Mouse (Mus musculus) forebrain, embryonic 11.5 days (tissue): ENCODE data around the gene Pak6. TPM values are rescaled to one million over a fixed set of nuclear protein-coding genes. Genes with fewer than 3 reads are reported as not detected.
"Not testable (repeated sequence)": the region's sequence is repeated elsewhere in the genome, so short reads cannot be mapped to it uniquely, and the experiment has no call there.

Experiments used
- ATAC-seq: fragments of 200-750 bp; cut with Nextera tagmentation; replicated peaks from 2 replicates; pipeline ENCODE4 v1.8.0; 2017; ENCODE audit warnings: moderate TSS enrichment; ENCODE audit not compliant: low FRiP score
- DNase-seq: peaks from one replicate; pipeline ENCODE4 v3.0.0-alpha.2; 2017; ENCODE audit warnings: low spot score
- H3K27ac ChIP-seq: fragments of 300-500 bp; sonication (generic); 2 replicates; pipeline ENCODE4 v1.5.1; 2014; ENCODE audit warnings: low read depth, low read length
- H3K27me3 ChIP-seq: fragments of 300-500 bp; sonication (generic); 2 replicates; pipeline ENCODE4 v1.6.1; 2014; ENCODE audit warnings: mild to moderate bottlenecking, low read length, mixed read lengths; ENCODE audit not compliant: control insufficient read depth, insufficient read depth
- H3K36me3 ChIP-seq: fragments of 300-500 bp; sonication (generic); 2 replicates; pipeline ENCODE4 v1.6.1; 2014; ENCODE audit warnings: mild to moderate bottlenecking, low read length, moderate library complexity, mixed read lengths; ENCODE audit not compliant: control insufficient read depth, insufficient read depth
- H3K4me1 ChIP-seq: fragments of 300-500 bp; sonication (generic); replicated peaks from 2 replicates; pipeline ENCODE4 v1.6.1; 2014; ENCODE audit warnings: low read length, mixed read lengths; ENCODE audit not compliant: control insufficient read depth, insufficient read depth
- H3K4me2 ChIP-seq: fragments of 300-500 bp; sonication (generic); 2 replicates; pipeline ENCODE4 v1.6.1; 2014; ENCODE audit warnings: low read depth, mild to moderate bottlenecking, low read length, moderate library complexity, mixed read lengths; ENCODE audit not compliant: severe bottlenecking
- H3K4me3 ChIP-seq: fragments of 300-500 bp; sonication (generic); 2 replicates; pipeline ENCODE4 v1.5.1; 2014; ENCODE audit warnings: low read depth, low read length
- H3K9ac ChIP-seq: fragments of 300-500 bp; sonication (generic); 2 replicates; pipeline ENCODE4 v1.6.1; 2014; ENCODE audit warnings: low read length
- H3K9me3 ChIP-seq: fragments of 300-500 bp; sonication (generic); 2 replicates; pipeline ENCODE4 v1.6.1; 2016; ENCODE audit warnings: low read length, mixed read lengths; ENCODE audit not compliant: control insufficient read depth
- WGBS: fragments of 180-500 bp; shearing (Covaris S2); extraction: QIAGEN DNeasy Blood & Tissue Kit; methylation state at CpG from one replicate; pipeline ENCODE4 v1.1.7; 2014; 5-methylcytosine and 5-hydroxymethylcytosine counted together
- polyA plus RNA-seq: library from polyadenylated mRNA; unstranded; fragments of >200 nt; fragmentation: Nextera tagmentation; extraction: Ambion mirVana; gene quantifications from 2 replicates; pipeline ENCODE4 v1.2.1, GENCODE M21; 2014

The Pak6 gene
- polyA plus RNA-seq, 1 experiment from 2014 or later, result 1.2 TPM

GRCm38 (mm10) chr2:118638686-118639085 is 24.4 kb upstream of the Pak6 start:
- Histone ChIP-seq H3K4me1 (no peaks in the 10 kb centered on the region), H3K4me3 (no peak overlapping the region), H3K4me2 (no peak overlapping the region), H3K36me3 (peaks cover 30% of the 10 kb centered on the region), H3K27me3 (no peaks in the 10 kb centered on the region), H3K9ac (no peak overlapping the region), H3K27ac (no peak overlapping the region), H3K9me3 (no peaks in the 10 kb centered on the region)
- WGBS, result 96% methylated on average over 8 of the region's 8 CpGs
- ATAC-seq (no peak), DNase-seq (no peak)

GRCm38 (mm10) chr2:118641147-118641546 is 22.0 kb upstream of the Pak6 start:
- WGBS, result 62% methylated on average over 2 of the region's 2 CpGs
- no peak overlapping the region for H3K4me2 ChIP-seq
- H3K9ac ChIP-seq, result no peak overlapping the region
- no peak for DNase-seq
- no peak for ATAC-seq
- no peaks in the 10 kb centered on the region; the same call in 1 of the 2 replicates for H3K9me3 ChIP-seq
- H3K27me3 ChIP-seq, result no peaks in the 10 kb centered on the region
- peaks cover 26% of the 10 kb centered on the region for H3K36me3 ChIP-seq
- H3K27ac ChIP-seq, result no peak overlapping the region
- no peaks in the 10 kb centered on the region for H3K4me1 ChIP-seq
- no peak overlapping the region for H3K4me3 ChIP-seq

DNA sequence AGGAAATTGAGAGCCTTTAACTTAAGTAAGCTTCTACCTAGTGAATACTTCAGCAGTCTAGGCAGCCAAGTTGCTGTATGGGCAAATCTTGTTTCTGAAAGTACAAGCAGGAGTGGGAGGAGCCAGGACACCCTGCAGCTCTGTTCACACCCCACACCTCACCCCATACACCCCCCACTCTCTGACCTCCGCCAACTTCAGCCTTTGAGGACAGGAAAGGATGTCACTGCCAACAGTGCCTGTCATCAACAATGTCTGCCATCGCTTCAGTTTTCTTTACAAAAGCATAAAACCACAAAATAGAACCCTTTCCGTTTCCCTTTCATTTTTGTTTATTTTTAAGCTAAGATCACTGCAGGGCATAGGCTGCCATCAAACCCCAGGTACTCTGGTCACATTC is 20.7 kb upstream of the Pak6 start:
- no peak for ATAC-seq
- WGBS, result 83% methylated on average over 3 of the region's 3 CpGs
- no peak overlapping the region for H3K4me2 ChIP-seq

GRCm38 (mm10) chr2:118642942-118643341 is 20.2 kb upstream of the Pak6 start:
- no peak for ATAC-seq

More for the DNA sequence above, 20.7 kb upstream of the Pak6 start:
- Histone ChIP-seq H3K27me3 (no peaks in the 10 kb centered on the region), H3K9me3 (no peaks in the 10 kb centered on the region; the same call in 1 of the 2 replicates), H3K4me1 (no peaks in the 10 kb centered on the region), H3K36me3 (peaks cover 24% of the 10 kb centered on the region), H3K4me3 (no peak overlapping the region), H3K27ac (no peak overlapping the region), H3K9ac (no peak overlapping the region)
- no peak for DNase-seq

GRCm38 (mm10) chr2:118646665-118647064 is 16.4 kb upstream of the Pak6 start:
- Histone ChIP-seq H3K27me3 (no peaks in the 10 kb centered on the region), H3K4me1 (no peaks in the 10 kb centered on the region), H3K27ac (no peak overlapping the region), H3K4me2 (no peak overlapping the region), H3K9ac (no peak overlapping the region), H3K4me3 (no peak overlapping the region), H3K9me3 (no peaks in the 10 kb centered on the region; the same call in 1 of the 2 replicates), H3K36me3 (peaks cover 16% of the 10 kb centered on the region)
- WGBS, result 89% methylated on average over 5 of the region's 5 CpGs
- ATAC-seq (no peak), DNase-seq (no peak)

More at GRCm38 (mm10) chr2:118642942-118643341, 20.2 kb upstream of the Pak6 start:
- Histone ChIP-seq H3K27ac (no peak overlapping the region), H3K9ac (no peak overlapping the region), H3K4me3 (no peak overlapping the region), H3K4me2 (no peak overlapping the region), H3K9me3 (no peaks in the 10 kb centered on the region; the same call in 1 of the 2 replicates), H3K4me1 (no peaks in the 10 kb centered on the region), H3K36me3 (peaks cover 24% of the 10 kb centered on the region), H3K27me3 (no peaks in the 10 kb centered on the region)
- DNase-seq, result no peak
- 80% methylated on average over 3 of the region's 3 CpGs for WGBS

- not testable (repeated sequence) for H3K4me1 ChIP-seq, H3K27me3 ChIP-seq, H3K27ac ChIP-seq, H3K36me3 ChIP-seq, ATAC-seq, H3K9ac ChIP-seq, DNase-seq, H3K4me2 ChIP-seq, H3K9me3 ChIP-seq, H3K4me3 ChIP-seq
- WGBS, result 51% methylated on average over 2 of the region's 2 CpGs
These were observed 12.4 kb upstream of the Pak6 start for GRCm38 (mm10) chr2:118650697-118651096.

DNA sequence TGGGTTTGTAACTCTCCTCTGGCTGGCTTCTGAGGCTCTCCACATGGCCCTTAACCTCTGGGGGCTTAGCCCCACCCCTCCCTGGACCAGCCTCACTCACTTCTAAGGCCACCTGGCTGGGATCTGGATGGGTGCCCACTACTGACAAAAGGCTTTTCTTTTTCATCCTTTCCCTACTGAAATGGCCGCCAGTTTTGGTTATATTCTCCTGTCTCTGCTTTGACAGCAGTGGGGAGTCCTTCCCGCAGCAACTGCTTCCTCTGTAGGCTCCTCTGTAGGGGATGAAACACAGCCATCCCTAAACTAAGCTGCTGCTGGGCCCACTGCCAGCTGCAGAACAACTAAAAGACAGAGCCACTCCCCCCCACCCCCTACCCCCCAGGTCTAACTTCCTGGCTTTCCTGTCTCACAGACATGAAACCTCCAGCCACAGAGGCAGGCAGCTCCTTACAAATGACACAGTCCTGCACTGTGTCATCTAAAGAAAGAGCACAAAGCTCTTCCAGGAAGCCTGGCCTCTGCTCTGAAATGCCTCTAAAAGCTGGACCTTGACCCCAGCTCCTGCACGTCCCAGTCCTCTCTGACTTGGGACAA is 6.3 kb upstream of the Pak6 start:
- Histone ChIP-seq H3K4me2 (no peak overlapping the region), H3K4me3 (no peak overlapping the region), H3K9ac (no peak overlapping the region; the same call in 1 of the 2 replicates), H3K36me3 (no peaks in the 10 kb centered on the region), H3K9me3 (no peaks in the 10 kb centered on the region), H3K27ac (0 out of 2 replicates have a peak overlapping the region, but pooled peaks have one; percentile 21), H3K27me3 (peaks cover under 1% of the 10 kb centered on the region; the same call in 1 of the 2 replicates), H3K4me1 (peaks cover 6% of the 10 kb centered on the region; the same call in 1 of the 2 replicates)
- peak; percentile 49 for DNase-seq
- 35% methylated on average over 3 of the region's 3 CpGs for WGBS
- no peak for ATAC-seq

GRCm38 (mm10) chr2:118658457-118658856 is 4.6 kb upstream of the Pak6 start:
- Histone ChIP-seq H3K27me3 (peaks cover 13% of the 10 kb centered on the region), H3K4me3 (no peak overlapping the region), H3K9ac (no peak overlapping the region), H3K4me1 (peaks cover 13% of the 10 kb centered on the region), H3K36me3 (no peaks in the 10 kb centered on the region), H3K4me2 (no peak overlapping the region), H3K9me3 (no peaks in the 10 kb centered on the region), H3K27ac (no peak overlapping the region)
- 31% methylated on average over 4 of the region's 4 CpGs for WGBS
- ATAC-seq (no peak), DNase-seq (no peak)

DNA sequence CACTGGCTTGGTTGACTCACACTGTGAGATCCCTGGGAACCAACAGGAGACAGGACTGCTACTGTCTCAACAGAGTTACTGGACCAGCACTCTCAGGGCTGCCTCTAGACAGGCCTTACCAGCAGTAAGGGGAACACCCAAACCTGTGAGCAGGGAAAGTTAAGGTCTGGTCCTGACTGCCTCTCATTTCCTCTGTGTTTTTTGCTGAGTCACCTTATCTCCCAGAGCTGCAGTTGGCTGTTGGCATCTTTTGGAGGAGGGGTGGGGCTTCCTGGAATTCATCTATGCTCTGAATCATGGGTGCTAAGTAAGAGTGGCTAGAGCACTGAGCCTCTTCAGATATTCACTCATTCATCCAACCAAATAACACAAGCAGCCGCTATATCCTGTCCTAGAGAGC is 4.0 kb upstream of the Pak6 start:
- H3K9me3 ChIP-seq, result no peaks in the 10 kb centered on the region
- 87% methylated on average over 1 of the region's 1 CpGs for WGBS

More for the DNA sequence above, 4.0 kb upstream of the Pak6 start:
- Histone ChIP-seq H3K9ac (no peak overlapping the region), H3K27me3 (peaks cover 18% of the 10 kb centered on the region), H3K4me1 (peaks cover 13% of the 10 kb centered on the region), H3K4me2 (no peak overlapping the region), H3K36me3 (no peaks in the 10 kb centered on the region), H3K27ac (no peak overlapping the region), H3K4me3 (no peak overlapping the region)
- ATAC-seq (no peak), DNase-seq (no peak)
